30 mouse cellular contexts compared by ENCODE assay signal in genomic region chr8:43260961-43261360, GRCm38 (mm10). TPM values are rescaled to one million over a fixed set of nuclear protein-coding genes. Genes with fewer than 3 reads are reported as not detected.
DNase-seq lines count a peak whose midpoint lies in the region; ATAC-seq lines count a peak whose summit lies in the region.
"Had no signal": no experiment of that assay in that cellular context is flagged by ENCODE, and none has a peak within 500 bp of the region (broad histone marks: within the 10 kb centered on the region; RNA-seq: fewer than 3 reads in every experiment).

No protein-coding gene starts in this region.

- ATAC-seq in forebrain, embryonic 15.5 days (replicated peaks) = no peak
- ATAC-seq: activated CD4-positive, CD25-positive, alpha-beta regulatory T cell, adult 4 months; CD4-positive, CD25-positive, alpha-beta regulatory T cell, adult 4 months; forebrain, embryonic 14.5 days; forebrain, postnatal 0 days; Patski had no signal

- peak; percentile 55 for DNase-seq in ES-CJ7 (ENCODE audit: low read depth, low spot score)
- peak; percentile 36 for DNase-seq in R1 (ENCODE audit: low read depth, low spot score)
- DNase-seq in brain, adult 2 months (ENCODE audit: low read depth, low spot score) = peak; percentile 6
- no peak for DNase-seq in cerebellum, postnatal 4 days (ENCODE audit: low spot score in 2 of 2)
- no peak for DNase-seq in cerebellum, postnatal 25 days
- DNase-seq: adrenal gland, adult 8-10 months; adrenal gland, postnatal 14 days; adrenal gland, postnatal 36 days; B cell, adult 2 months; cerebellum, adult 11 months; cerebellum, adult 18-20 months; cerebellum, adult 8-10 months; cerebellum, adult 9-11 months; cerebellum, postnatal 14 days; embryo, embryonic 11 days; forebrain, postnatal 0 days had no signal

- no peaks in the 10 kb centered on the region for H3K9me3 ChIP-seq in forebrain, embryonic 15.5 days
- H3K9me3 ChIP-seq: embryonic facial prominence, embryonic 13.5 days; embryonic facial prominence, embryonic 15.5 days; forebrain, embryonic 10.5 days; forebrain, embryonic 12.5 days had no signal

- no peaks in the 10 kb centered on the region for H3K36me3 ChIP-seq in forebrain, embryonic 15.5 days
- H3K36me3 ChIP-seq: embryonic facial prominence, embryonic 13.5 days; embryonic facial prominence, embryonic 15.5 days; forebrain, embryonic 10.5 days; forebrain, embryonic 12.5 days; G1E had no signal

- 91% methylated on average over 6 of the region's 6 CpGs for WGBS in forebrain, embryonic 15.5 days

- H3K27ac ChIP-seq in forebrain, embryonic 15.5 days (replicated peaks) = no peak overlapping the region
- H3K27ac ChIP-seq: embryonic facial prominence, embryonic 13.5 days; embryonic facial prominence, embryonic 15.5 days; forebrain, embryonic 10.5 days; forebrain, embryonic 12.5 days had no signal

- H3K4me3 ChIP-seq in forebrain, embryonic 15.5 days = no peak overlapping the region
- H3K4me3 ChIP-seq: embryonic facial prominence, embryonic 13.5 days; embryonic facial prominence, embryonic 15.5 days; erythroblast, embryonic 14.5 days; forebrain, embryonic 10.5 days; forebrain, embryonic 12.5 days had no signal

- no peak overlapping the region for H3K9ac ChIP-seq in forebrain, embryonic 15.5 days (replicated peaks)
- H3K9ac ChIP-seq: embryonic facial prominence, embryonic 13.5 days; embryonic facial prominence, embryonic 15.5 days; forebrain, embryonic 12.5 days; forebrain, postnatal 0 days had no signal

- no peaks in the 10 kb centered on the region for H3K4me1 ChIP-seq in forebrain, embryonic 15.5 days
- H3K4me1 ChIP-seq: embryonic facial prominence, embryonic 13.5 days; embryonic facial prominence, embryonic 15.5 days; forebrain, embryonic 10.5 days; forebrain, embryonic 12.5 days had no signal

- H3K27me3 ChIP-seq in forebrain, embryonic 15.5 days = no peaks in the 10 kb centered on the region
- H3K27me3 ChIP-seq: CH12.LX; embryonic facial prominence, embryonic 13.5 days; embryonic facial prominence, embryonic 15.5 days; forebrain, embryonic 12.5 days; Patski had no signal

- no peak overlapping the region for H3K4me2 ChIP-seq in forebrain, embryonic 15.5 days (replicated peaks)
- H3K4me2 ChIP-seq: embryonic facial prominence, embryonic 13.5 days; embryonic facial prominence, embryonic 15.5 days; forebrain, embryonic 12.5 days had no signal

RNA-seq across cellular contexts. Expression of gene Zfp42, which starts 45.8 kb away (rescaled TPM):
- polyA plus RNA-seq in forebrain, embryonic 15.5 days (2015; fragmentation: Nextera tagmentation; extraction: Ambion mirVana) = not detected in 2 replicates
- polyA plus RNA-seq: activated CD4-positive, CD25-positive, alpha-beta regulatory T cell, adult 4 months; brain, embryonic 14.5 days; CD4-positive, CD25-positive, alpha-beta regulatory T cell, adult 4 months; embryonic facial prominence, embryonic 11.5 days; embryonic facial prominence, embryonic 13.5 days; embryonic facial prominence, embryonic 15.5 days; erythroblast, embryonic 14.5 days; forebrain, embryonic 10.5 days; forebrain, embryonic 12.5 days; forebrain, embryonic 14.5 days; forebrain, postnatal 0 days; G1E had no signal

Comparison
In these comparisons a context has a peak if more than half of its experiments do, and no peak if none do; other contexts are left out.
1. DNase-seq: peak in ES-CJ7 (single experiment), R1 (single experiment) and brain, adult 2 months (single experiment); none in cerebellum, postnatal 4 days (0 of 2) and cerebellum, postnatal 25 days (0 of 2).